Mouse (Mus musculus): Measurements from ENCODE around the gene Oosp3. TPM values are rescaled to one million over a fixed set of nuclear protein-coding genes. Genes with fewer than 3 reads are reported as not detected.

Oosp3 gene
- not detected in 2 replicates for total RNA-seq (2017)

GRCm38 (mm10) chr19:11696755-11697154, at the start of gene Oosp3:
Gene Oosp3, plus strand, starts transcription at chr19:11697055.
- no peak for ATAC-seq (replicated peaks in 1 of 2; ENCODE audit: insufficient read depth in 1 of 2, low FRiP score in 2 of 2, low TSS enrichment in 1 of 2, low read depth in 1 of 2, poor library complexity in 2 of 2, severe bottlenecking in 2 of 2)

- ATAC-seq (replicated peaks in 1 of 2; ENCODE audit: insufficient read depth in 1 of 2, low FRiP score in 2 of 2, low TSS enrichment in 1 of 2, low read depth in 1 of 2, poor library complexity in 2 of 2, severe bottlenecking in 2 of 2): no peak
Measured at GRCm38 (mm10) chr19:11649564-11649963, 47.3 kb upstream of the Oosp3 start.

- ATAC-seq (replicated peaks in 1 of 2; ENCODE audit: insufficient read depth in 1 of 2, low FRiP score in 2 of 2, low TSS enrichment in 1 of 2, low read depth in 1 of 2, poor library complexity in 2 of 2, severe bottlenecking in 2 of 2): peak in 1 of 2 experiments; percentile 29; a peak in 1 of 4 replicates
Measured at GRCm38 (mm10) chr19:11659142-11659541, 37.7 kb upstream of the Oosp3 start.

GRCm38 (mm10) chr19:11660459-11660858, 36.4 kb upstream of the Oosp3 start, which contains the start of gene Oosp2:
Gene Oosp2, minus strand, starts transcription at chr19:11660559.
- ATAC-seq (replicated peaks in 1 of 2; ENCODE audit: insufficient read depth in 1 of 2, low FRiP score in 2 of 2, low TSS enrichment in 1 of 2, low read depth in 1 of 2, poor library complexity in 2 of 2, severe bottlenecking in 2 of 2): no peak

GRCm38 (mm10) chr19:11661562-11661961, 35.3 kb upstream of the Oosp3 start:
- ATAC-seq (replicated peaks in 1 of 2; ENCODE audit: insufficient read depth in 1 of 2, low FRiP score in 2 of 2, low TSS enrichment in 1 of 2, low read depth in 1 of 2, poor library complexity in 2 of 2, severe bottlenecking in 2 of 2): no peak

GRCm38 (mm10) chr19:11690839-11691238, 6.0 kb upstream of the Oosp3 start, which contains the start of gene Oosp1:
Gene Oosp1, minus strand, starts transcription at chr19:11691150.
- no peak for ATAC-seq (replicated peaks in 1 of 2; ENCODE audit: insufficient read depth in 1 of 2, low FRiP score in 2 of 2, low TSS enrichment in 1 of 2, low read depth in 1 of 2, poor library complexity in 2 of 2, severe bottlenecking in 2 of 2)

GRCm38 (mm10) chr19:11691454-11691853, 5.4 kb upstream of the Oosp3 start:
- no peak for ATAC-seq (replicated peaks in 1 of 2; ENCODE audit: insufficient read depth in 1 of 2, low FRiP score in 2 of 2, low TSS enrichment in 1 of 2, low read depth in 1 of 2, poor library complexity in 2 of 2, severe bottlenecking in 2 of 2)

- ATAC-seq (replicated peaks in 1 of 2; ENCODE audit: insufficient read depth in 1 of 2, low FRiP score in 2 of 2, low TSS enrichment in 1 of 2, low read depth in 1 of 2, poor library complexity in 2 of 2, severe bottlenecking in 2 of 2): no peak
Measured at GRCm38 (mm10) chr19:11698342-11698741, 1.5 kb downstream of the Oosp3 start.

- ATAC-seq (replicated peaks in 1 of 2; ENCODE audit: insufficient read depth in 1 of 2, low FRiP score in 2 of 2, low TSS enrichment in 1 of 2, low read depth in 1 of 2, poor library complexity in 2 of 2, severe bottlenecking in 2 of 2): no peak
Measured at GRCm38 (mm10) chr19:11712451-11712850, 15.6 kb downstream of the Oosp3 start.

- ATAC-seq (replicated peaks in 1 of 2; ENCODE audit: insufficient read depth in 1 of 2, low FRiP score in 2 of 2, low TSS enrichment in 1 of 2, low read depth in 1 of 2, poor library complexity in 2 of 2, severe bottlenecking in 2 of 2): no peak
Measured at GRCm38 (mm10) chr19:11720071-11720470, 23.2 kb downstream of the Oosp3 start.

- no peak for ATAC-seq (replicated peaks in 1 of 2; ENCODE audit: insufficient read depth in 1 of 2, low FRiP score in 2 of 2, low TSS enrichment in 1 of 2, low read depth in 1 of 2, poor library complexity in 2 of 2, severe bottlenecking in 2 of 2)
Measured at GRCm38 (mm10) chr19:11723870-11724269, 27.0 kb downstream of the Oosp3 start.

- ATAC-seq (replicated peaks in 1 of 2; ENCODE audit: insufficient read depth in 1 of 2, low FRiP score in 2 of 2, low TSS enrichment in 1 of 2, low read depth in 1 of 2, poor library complexity in 2 of 2, severe bottlenecking in 2 of 2): no peak
Measured at GRCm38 (mm10) chr19:11724275-11724674, 27.4 kb downstream of the Oosp3 start.

- no peak for ATAC-seq (replicated peaks in 1 of 2; ENCODE audit: insufficient read depth in 1 of 2, low FRiP score in 2 of 2, low TSS enrichment in 1 of 2, low read depth in 1 of 2, poor library complexity in 2 of 2, severe bottlenecking in 2 of 2)
Measured at GRCm38 (mm10) chr19:11725915-11726314, 29.1 kb downstream of the Oosp3 start.

- no peak for ATAC-seq (replicated peaks in 1 of 2; ENCODE audit: insufficient read depth in 1 of 2, low FRiP score in 2 of 2, low TSS enrichment in 1 of 2, low read depth in 1 of 2, poor library complexity in 2 of 2, severe bottlenecking in 2 of 2)
Measured at GRCm38 (mm10) chr19:11727304-11727703, 30.4 kb downstream of the Oosp3 start.

- ATAC-seq (replicated peaks in 1 of 2; ENCODE audit: insufficient read depth in 1 of 2, low FRiP score in 2 of 2, low TSS enrichment in 1 of 2, low read depth in 1 of 2, poor library complexity in 2 of 2, severe bottlenecking in 2 of 2): no peak
Measured at GRCm38 (mm10) chr19:11730278-11730677, 33.4 kb downstream of the Oosp3 start.

- no peak for ATAC-seq (replicated peaks in 1 of 2; ENCODE audit: insufficient read depth in 1 of 2, low FRiP score in 2 of 2, low TSS enrichment in 1 of 2, low read depth in 1 of 2, poor library complexity in 2 of 2, severe bottlenecking in 2 of 2)
Measured at GRCm38 (mm10) chr19:11736455-11736854, 39.6 kb downstream of the Oosp3 start.

- no peak for ATAC-seq (replicated peaks in 1 of 2; ENCODE audit: insufficient read depth in 1 of 2, low FRiP score in 2 of 2, low TSS enrichment in 1 of 2, low read depth in 1 of 2, poor library complexity in 2 of 2, severe bottlenecking in 2 of 2)
Measured at GRCm38 (mm10) chr19:11745680-11746079, 48.8 kb downstream of the Oosp3 start.

GRCm38 (mm10) chr19:11747298-11747697, 50.4 kb downstream of the Oosp3 start, which contains the start of gene Gif:
Gene Gif, plus strand, starts transcription at chr19:11747554.
- no peak for ATAC-seq (replicated peaks in 1 of 2; ENCODE audit: insufficient read depth in 1 of 2, low FRiP score in 2 of 2, low TSS enrichment in 1 of 2, low read depth in 1 of 2, poor library complexity in 2 of 2, severe bottlenecking in 2 of 2)

All from hematopoietic stem cell, adult 5-6 weeks (primary cell).